Mouse (Mus musculus) embryonic fibroblast, embryonic 13.5 days (primary cell): Measurements from ENCODE around the gene Rere. TPM values are rescaled to one million over a fixed set of nuclear protein-coding genes. Genes with fewer than 3 reads are reported as not detected.

Experiments used
- H3K27ac ChIP-seq: 2 replicates; pipeline ENCODE4 v1.5.1; 2012; ENCODE audit warnings: low read length, control low read depth, inconsistent platforms; ENCODE audit not compliant: insufficient read depth
- H3K4me1 ChIP-seq: 2 replicates; pipeline ENCODE4 v1.6.1; 2011; ENCODE audit warnings: low read length; ENCODE audit not compliant: control insufficient read depth, insufficient read depth
- H3K4me3 ChIP-seq: 2 replicates; pipeline ENCODE4 v1.5.1; 2011; ENCODE audit warnings: mild to moderate bottlenecking, control low read depth, low read length; ENCODE audit not compliant: insufficient read depth
- CTCF ChIP-seq: IDR thresholded peaks from 2 replicates; pipeline ENCODE4 v1.5.1; 2011; ENCODE audit warnings: mild to moderate bottlenecking, control low read depth, low read length, moderate library complexity, borderline replicate concordance; ENCODE audit not compliant: insufficient read depth
- POLR2A ChIP-seq: IDR thresholded peaks from 2 replicates; pipeline ENCODE4 v1.6.1; 2011; ENCODE audit warnings: low read depth, mild to moderate bottlenecking, control low read depth, low read length, moderate library complexity
- polyA plus RNA-seq: library from polyadenylated mRNA; stranded (reverse); fragments of >200 nt; gene quantifications from 2 replicates; pipeline ENCODE4 v1.2.4, GENCODE M21; 2011; ENCODE audit warnings: low read depth; ENCODE audit not compliant: missing spikeins, insufficient read length

The Rere gene
- polyA plus RNA-seq, 1 experiment = 59.0 TPM

DNA sequence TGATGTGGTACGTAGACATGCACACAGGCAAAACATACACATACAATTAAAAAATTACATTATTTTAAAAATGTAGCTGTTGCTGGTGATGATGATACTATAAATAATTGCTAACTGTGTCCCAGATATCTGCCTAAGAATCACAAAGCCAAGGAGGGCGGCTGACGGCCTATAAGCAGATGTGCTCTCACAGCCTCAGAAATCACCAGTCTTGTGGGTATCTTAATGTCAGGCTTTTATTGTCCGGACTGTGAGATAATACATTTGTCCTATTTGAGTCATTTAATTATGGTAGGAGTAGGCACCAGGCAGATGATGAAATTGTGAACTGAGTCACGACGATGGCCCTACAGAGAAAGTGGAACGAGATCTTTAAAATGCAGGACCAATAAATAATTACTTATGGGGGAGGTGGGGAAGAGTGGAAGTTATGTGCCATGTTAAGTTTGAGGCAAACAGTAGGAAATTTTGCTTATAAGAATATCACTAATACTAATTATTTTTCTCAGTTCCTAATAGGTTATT lies 72.0 kb downstream of the Rere start:
- no peak overlapping the region for H3K4me3 ChIP-seq
- H3K27ac ChIP-seq = no peak overlapping the region
- TF ChIP-seq POLR2A (no peak), CTCF (no peak)
- 0 out of 2 replicates have a peak, but pooled peaks cover 2% of the 10 kb centered on the region for H3K4me1 ChIP-seq

DNA sequence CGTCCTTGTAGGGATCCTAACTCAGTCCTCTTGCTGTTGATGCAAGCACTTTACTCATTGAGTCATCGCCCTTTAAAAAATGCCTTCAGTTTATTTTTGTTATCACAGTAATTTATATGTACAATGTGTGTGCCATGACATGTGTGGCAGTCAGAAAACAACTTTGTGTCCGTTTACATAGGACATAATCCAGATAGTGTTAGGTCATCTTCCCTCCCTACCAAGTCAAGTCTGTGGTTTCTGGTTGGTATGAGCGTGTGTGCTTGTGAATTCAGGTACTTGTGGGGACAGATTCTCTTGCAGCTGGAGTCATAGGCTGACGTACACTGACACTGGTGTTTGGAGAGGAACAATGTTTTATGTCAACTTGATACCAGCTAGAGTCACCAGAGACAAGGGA lies 74.4 kb downstream of the Rere start:
- Histone ChIP-seq H3K4me3 (no peak overlapping the region), H3K4me1 (0 out of 2 replicates have a peak, but pooled peaks cover 2% of the 10 kb centered on the region), H3K27ac (no peak overlapping the region)
- no peak for TF ChIP-seq CTCF
- no peak for TF ChIP-seq POLR2A

DNA sequence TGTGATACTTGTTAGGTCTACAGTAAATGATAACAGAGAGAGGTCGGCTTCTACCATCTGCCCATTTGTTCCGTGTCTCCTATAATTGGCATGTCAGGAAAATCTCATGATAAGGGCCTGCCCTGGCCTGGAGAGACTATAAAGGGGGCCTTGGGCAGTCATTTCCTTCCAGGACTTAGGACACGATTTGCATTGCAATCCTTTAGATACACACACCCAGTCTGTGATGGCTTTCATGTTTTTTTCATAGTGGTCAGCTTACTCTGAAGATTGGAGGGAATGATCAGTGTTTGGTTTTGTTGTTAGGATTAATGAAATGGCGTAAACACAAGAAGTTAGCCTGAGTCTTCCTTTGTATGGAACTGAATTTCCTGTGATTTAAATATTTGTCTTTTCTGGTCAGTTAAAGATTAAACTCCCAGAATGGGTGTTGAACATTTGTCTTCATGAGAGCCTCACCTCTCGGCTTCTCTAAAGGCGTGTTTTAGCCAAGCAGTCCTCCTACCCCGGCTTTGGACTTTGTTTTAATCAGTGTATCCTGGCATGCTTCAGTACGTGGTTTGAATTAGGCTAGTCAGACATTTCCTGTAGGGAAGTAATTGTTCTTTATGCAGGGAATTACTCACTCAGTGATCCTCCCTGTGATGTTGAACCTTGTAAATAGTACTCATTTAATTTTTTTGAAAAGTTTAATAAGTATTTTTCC lies 80.7 kb downstream of the Rere start:
- peaks cover 5% of the 10 kb centered on the region for H3K4me1 ChIP-seq
- H3K27ac ChIP-seq = peak overlapping the region; percentile 55; the same call in 1 of the 2 replicates
- TF ChIP-seq CTCF (no peak), POLR2A (no peak)
- no peak overlapping the region for H3K4me3 ChIP-seq

DNA sequence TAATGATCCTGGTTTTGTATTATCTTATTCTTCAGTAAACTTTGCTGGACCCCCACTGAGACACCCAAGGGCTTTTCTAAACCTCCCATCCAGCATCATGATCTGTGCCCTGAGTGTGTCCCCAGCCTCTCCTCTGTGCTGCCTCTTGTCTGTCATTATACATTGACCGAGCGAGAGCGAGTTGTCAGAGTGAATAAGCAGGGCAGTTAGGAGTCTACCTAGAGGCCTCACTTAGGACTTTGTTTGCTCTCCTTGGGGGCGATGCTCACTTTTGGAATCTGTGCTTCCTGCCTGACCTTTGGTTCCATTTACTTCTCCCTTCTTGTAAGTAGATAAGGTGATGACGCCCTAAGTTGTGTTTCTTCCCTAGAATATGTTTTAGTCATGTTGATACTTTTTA lies 81.4 kb downstream of the Rere start:
- no peak overlapping the region for H3K27ac ChIP-seq

DNA sequence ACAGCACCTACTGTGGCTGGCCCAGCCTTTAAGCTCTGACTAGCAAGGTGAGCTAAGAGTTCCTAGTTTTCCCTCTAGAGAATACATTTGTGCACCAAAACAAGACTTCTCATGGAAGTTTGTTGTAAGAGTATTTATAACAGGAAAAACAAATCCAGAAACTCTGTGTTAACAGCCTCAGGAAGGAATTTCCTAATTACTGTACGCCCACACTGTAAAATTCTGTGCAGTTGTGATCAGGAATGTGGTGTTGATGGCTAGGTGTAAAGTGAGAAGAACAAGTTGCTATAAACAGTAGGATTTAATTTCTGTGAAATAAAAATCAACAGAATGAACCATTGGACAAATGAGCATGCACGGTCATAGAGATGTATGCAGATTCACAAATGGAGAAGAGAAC lies 83.3 kb downstream of the Rere start:
- Histone ChIP-seq H3K4me1 (peaks cover 5% of the 10 kb centered on the region), H3K27ac (no peak overlapping the region), H3K4me3 (no peak overlapping the region)
- TF ChIP-seq CTCF = no peak
- no peak for TF ChIP-seq POLR2A

More for the DNA sequence above, 81.4 kb downstream of the Rere start:
- H3K4me1 ChIP-seq = peaks cover 5% of the 10 kb centered on the region
- TF ChIP-seq POLR2A = no peak
- no peak for TF ChIP-seq CTCF
- H3K4me3 ChIP-seq = no peak overlapping the region

DNA sequence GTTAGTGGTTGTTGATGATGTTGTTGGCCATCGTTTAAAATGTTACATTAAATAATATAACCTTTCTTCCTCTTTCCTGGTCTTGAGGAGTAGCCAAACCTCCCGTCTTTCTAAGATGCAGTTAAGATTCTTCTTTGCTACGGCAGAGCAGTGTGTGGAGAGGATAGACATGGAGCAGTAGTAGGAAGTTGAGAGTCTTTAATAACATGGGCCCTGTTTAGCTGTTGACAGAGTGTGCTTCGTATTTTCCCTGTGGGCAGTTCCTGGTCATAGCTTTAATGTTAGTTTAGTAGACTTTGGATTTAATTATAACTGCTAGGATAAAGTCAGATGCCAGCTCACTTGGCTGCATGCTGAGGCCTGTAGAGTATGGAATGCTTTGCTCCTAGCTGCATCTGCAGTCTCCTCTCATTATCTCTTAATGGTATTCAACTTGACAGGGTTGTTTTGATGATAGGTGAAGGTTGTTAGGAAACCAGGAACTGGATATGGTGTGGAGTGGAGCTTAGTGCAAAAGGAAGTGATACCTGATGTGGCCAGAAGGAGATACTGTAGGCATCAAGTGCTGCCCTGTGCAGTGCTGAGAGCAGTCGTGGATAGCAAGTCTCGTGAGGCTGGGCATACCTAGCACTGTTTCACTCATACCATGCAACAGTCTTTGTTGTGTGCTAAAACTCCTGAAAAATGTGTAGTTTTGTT lies 85.2 kb downstream of the Rere start:
- Histone ChIP-seq H3K27ac (no peak overlapping the region), H3K4me3 (no peak overlapping the region), H3K4me1 (peaks cover 5% of the 10 kb centered on the region)
- TF ChIP-seq CTCF = no peak
- TF ChIP-seq POLR2A = no peak

DNA sequence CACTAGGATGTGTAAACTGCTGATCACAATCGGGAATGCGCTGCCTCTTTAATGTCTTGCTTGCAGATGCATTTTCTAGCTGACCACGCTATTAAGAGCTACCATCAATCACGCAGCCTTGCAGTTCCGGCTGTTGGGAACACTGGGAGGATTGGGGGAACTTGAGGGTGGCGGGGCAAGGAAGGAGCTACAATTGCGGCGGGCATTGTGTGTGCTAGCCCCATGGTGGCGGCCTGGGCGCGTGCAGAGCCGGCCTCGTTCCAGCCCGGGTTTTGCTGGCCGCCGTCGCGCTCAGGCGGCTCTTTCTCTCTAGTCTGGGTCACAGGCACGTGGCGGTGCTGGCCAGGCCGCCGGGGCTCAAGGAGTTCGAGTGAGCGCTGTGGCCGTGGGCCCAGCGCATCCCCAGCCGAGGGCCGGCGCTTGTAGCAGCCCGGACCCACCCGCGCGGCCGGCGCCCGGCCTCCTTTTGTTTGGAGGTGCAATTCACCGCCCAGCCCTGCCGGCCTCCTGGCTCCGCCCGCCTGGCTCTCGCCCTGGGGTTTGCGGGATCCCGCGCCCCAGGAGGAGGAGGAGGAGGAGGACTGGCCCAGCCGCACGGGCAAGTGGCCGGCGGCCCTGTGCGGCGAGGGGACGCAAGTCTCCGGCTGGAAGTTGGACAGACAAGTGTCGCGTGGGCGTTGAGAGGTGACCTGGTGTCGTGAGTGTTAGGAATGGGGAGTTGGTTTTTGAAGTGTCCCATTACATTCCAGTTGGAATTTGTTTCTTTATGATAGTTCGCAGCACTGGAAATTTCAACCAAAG lies 90.3 kb downstream of the Rere start:
- TF ChIP-seq POLR2A (peak; percentile 52), CTCF (no peak)
- Histone ChIP-seq H3K4me1 (peaks cover 10% of the 10 kb centered on the region), H3K4me3 (peak overlapping the region; percentile 55), H3K27ac (peak overlapping the region; percentile 63)

DNA sequence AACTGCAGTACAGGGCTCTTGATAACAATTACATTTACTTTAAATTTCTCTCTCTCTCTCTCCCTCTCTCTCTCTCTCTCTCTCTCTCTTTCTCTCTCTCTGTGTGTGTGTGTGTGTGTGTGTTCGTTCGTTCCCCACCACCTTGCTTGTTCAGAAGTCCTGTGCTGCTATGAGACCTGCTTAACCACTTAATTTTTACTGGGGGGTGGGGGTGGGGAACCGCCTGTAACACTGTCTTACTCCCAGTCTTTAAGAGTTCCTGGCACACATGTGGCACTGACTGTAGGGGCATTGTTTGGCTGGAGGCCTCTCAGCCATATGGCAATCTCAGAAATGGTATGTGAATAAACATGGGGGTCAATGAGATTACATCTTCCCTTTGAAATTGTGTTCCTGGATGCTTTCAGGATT lies 91.2 kb downstream of the Rere start:
- Histone ChIP-seq H3K4me3 (peak overlapping the region; percentile 29), H3K27ac (peak overlapping the region; percentile 63), H3K4me1 (peaks cover 10% of the 10 kb centered on the region)
- TF ChIP-seq POLR2A (no peak), CTCF (no peak)
